22 mouse cellular contexts compared by ENCODE assay signal in the genomic region with DNA sequence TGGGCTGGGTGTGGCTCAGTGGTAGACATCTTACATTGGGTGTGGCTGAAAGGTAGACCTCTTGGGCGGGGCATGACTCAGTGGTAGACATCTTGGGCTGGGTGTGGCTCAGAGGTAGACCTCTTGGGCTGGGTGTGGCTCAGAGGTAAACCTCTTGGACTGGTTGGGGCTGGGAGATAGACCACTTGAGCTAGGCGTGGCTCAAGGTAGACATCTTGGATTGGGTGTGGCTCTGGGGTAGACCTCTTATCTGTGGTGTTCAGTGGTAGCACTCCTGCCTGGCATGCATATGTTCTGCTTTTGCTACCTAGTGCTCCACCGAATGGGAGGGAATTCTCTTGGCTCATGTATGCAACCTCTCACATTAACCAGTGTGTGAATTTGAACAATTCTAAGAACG. TPM values are rescaled to one million over a fixed set of nuclear protein-coding genes. Genes with fewer than 3 reads are reported as not detected.
A peak's percentile ranks its signal among the peaks of the same experiment; 100 is the strongest.
DNase-seq lines count a peak whose midpoint lies in the region; ATAC-seq and TF ChIP-seq lines count a peak whose summit lies in the region.
"Had no signal": no experiment of that assay in that cellular context is flagged by ENCODE, and none has a peak within 500 bp of the region (broad histone marks: within the 10 kb centered on the region; RNA-seq: fewer than 3 reads in every experiment).

No protein-coding gene starts in this region.

- no peak overlapping the region for H3K4me3 ChIP-seq in ES-Bruce4 (ENCODE audit: low read depth, low read length)
- H3K4me3 ChIP-seq: embryonic facial prominence, embryonic 10.5 days; erythroblast, embryonic 14.5 days; forebrain, embryonic 10.5 days; gastrocnemius, adult 2 months; hindbrain, embryonic 12.5 days had no signal

- H3K4me1 ChIP-seq in ES-Bruce4 (ENCODE audit: control insufficient read depth, insufficient read depth, low read length): peaks cover 7% of the 10 kb centered on the region

- TF ChIP-seq EP300 in ES-Bruce4 (IDR thresholded peaks at IDR 0.05; ENCODE audit: insufficient read depth, low read depth, low read length): peak; percentile 29; the same call in 1 of the 2 replicates

- no peaks in the 10 kb centered on the region for H3K27me3 ChIP-seq in ES-Bruce4 (ENCODE audit: control insufficient read depth, insufficient read depth, low read length, poor library complexity, severe bottlenecking)
- H3K27me3 ChIP-seq: hindbrain, embryonic 12.5 days had no signal

- H3K9me3 ChIP-seq in ES-Bruce4 (replicated peaks; ENCODE audit: control insufficient read depth, insufficient read depth, low read length, poor library complexity, severe bottlenecking): no peaks in the 10 kb centered on the region
- H3K9me3 ChIP-seq: embryonic facial prominence, embryonic 10.5 days; forebrain, embryonic 10.5 days; hindbrain, embryonic 12.5 days had no signal

- peak; percentile 31 for DNase-seq in CD4-positive helper T cell, adult 2 months (ENCODE audit: low read depth, low spot score)
- peak; percentile 57 for DNase-seq in MEL-GATA-1-ER (ENCODE audit: extremely low read depth, low read depth)
- no peak for DNase-seq in urinary bladder, postnatal 36 days (ENCODE audit: low spot score in 2 of 2)
- DNase-seq in kidney, adult 18-20 months: no peak
- no peak for DNase-seq in layer of hippocampus, adult 11-12 months (ENCODE audit: low spot score)
- DNase-seq: adrenal gland, postnatal 14 days; cerebellum, adult 11-12 months; cerebellum, adult 9-11 months; gastrocnemius, adult 2 months; gastrocnemius, postnatal 25 days; heart, postnatal 10 days; heart, postnatal 4 days had no signal

- no peak for TF ChIP-seq POLR2A in ES-Bruce4 (IDR thresholded peaks at IDR 0.05; ENCODE audit: insufficient read depth, low read length)

- H3K9ac ChIP-seq in ES-Bruce4 (ENCODE audit: low read depth, poor library complexity, severe bottlenecking): no peak overlapping the region
- H3K9ac ChIP-seq: hindbrain, embryonic 12.5 days had no signal

- TF ChIP-seq CTCF in ES-Bruce4 (IDR thresholded peaks at IDR 0.05; ENCODE audit: low read depth, low read length): no peak

- no peak overlapping the region for H3K27ac ChIP-seq in ES-Bruce4 (ENCODE audit: insufficient read depth, low read length)
- H3K27ac ChIP-seq: embryonic facial prominence, embryonic 10.5 days; forebrain, embryonic 10.5 days; gastrocnemius, adult 2 months; hindbrain, embryonic 12.5 days had no signal

- no peaks in the 10 kb centered on the region for H3K36me3 ChIP-seq in ES-Bruce4 (ENCODE audit: control insufficient read depth, insufficient read depth, low read length, poor library complexity, severe bottlenecking)
- H3K36me3 ChIP-seq: hindbrain, embryonic 12.5 days had no signal

- ATAC-seq in megakaryocyte-erythroid progenitor cell, adult 5-6 weeks (replicated peaks; ENCODE audit: low FRiP score, low TSS enrichment, poor library complexity, severe bottlenecking): peak; percentile 57
- ATAC-seq: activated CD4-positive, CD25-positive, alpha-beta regulatory T cell, adult 4 months; CD4-positive, CD25-positive, alpha-beta regulatory T cell, adult 4 months; forebrain, embryonic 14.5 days; hindbrain, embryonic 16.5 days had no signal

RNA-seq across cellular contexts. Expression of a gene that starts 11.1 kb away (rescaled TPM):
- polyA plus RNA-seq in ES-Bruce4 (2011; ENCODE audit: insufficient read depth, insufficient read length, low read depth, missing spikeins): 72.7 and 73.5 TPM in 2 replicates
- total RNA-seq in megakaryocyte-erythroid progenitor cell, adult 5-6 weeks (2014; fragmentation: Nextera tagmentation): not detected in 2 replicates
- not detected in 2 replicates for total RNA-seq in megakaryocyte-erythroid progenitor cell, adult 5-6 weeks (2017)
- polyA plus RNA-seq: erythroblast, embryonic 14.5 days had no signal

Comparison
In these comparisons a context has a peak if more than half of its experiments do, and no peak if none do; other contexts are left out.
1. DNase-seq: peak in CD4-positive helper T cell, adult 2 months (single experiment) and MEL-GATA-1-ER (single experiment); none in urinary bladder, postnatal 36 days (0 of 2), kidney, adult 18-20 months (single experiment) and layer of hippocampus, adult 11-12 months (single experiment).